In the genomic region with DNA sequence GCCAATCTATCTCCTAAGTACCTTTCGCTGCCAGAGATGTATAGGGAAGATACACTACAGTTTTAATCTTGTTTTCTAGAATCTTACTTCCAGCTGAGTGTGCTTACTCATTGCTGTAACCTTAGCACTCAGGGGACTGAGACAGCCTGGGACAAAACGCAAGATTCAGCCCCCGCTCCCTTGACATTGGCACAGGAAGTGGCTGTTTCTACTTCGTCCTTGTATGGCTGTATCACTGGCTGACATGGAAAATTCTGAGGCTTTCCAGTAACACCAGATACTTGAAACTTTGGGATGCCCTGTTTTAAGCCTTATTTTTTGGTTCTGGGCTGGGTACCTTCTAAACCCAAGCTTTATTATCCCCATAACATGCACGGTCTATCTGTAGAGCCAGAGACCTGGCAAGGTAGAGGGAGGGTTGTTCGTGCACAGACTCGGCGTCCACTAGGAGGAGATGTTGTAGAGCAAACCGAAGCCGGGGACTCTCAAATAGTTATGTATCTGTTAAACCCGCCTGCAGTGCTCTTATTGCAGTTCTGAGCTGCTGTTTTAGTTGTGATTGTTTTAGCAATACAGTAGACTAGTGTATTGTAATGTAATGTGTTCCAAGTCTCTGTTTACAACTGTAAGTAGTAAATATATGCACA, we compare ENCODE assay signal across 8 mouse cellular contexts. TPM values are rescaled to one million over a fixed set of nuclear protein-coding genes. Genes with fewer than 3 reads are reported as not detected.
A peak's percentile ranks its signal among the peaks of the same experiment; 100 is the strongest.
DNase-seq lines count a peak whose midpoint lies in the region; ATAC-seq and TF ChIP-seq lines count a peak whose summit lies in the region.

No protein-coding gene starts in this region.

- no peaks in the 10 kb centered on the region for H3K4me1 ChIP-seq in embryonic fibroblast, embryonic 13.5 days (ENCODE audit: control insufficient read depth, insufficient read depth, low read length)
- no peaks in the 10 kb centered on the region for H3K4me1 ChIP-seq in hindbrain, embryonic 13.5 days (replicated peaks)

- H3K36me3 ChIP-seq in hindbrain, embryonic 13.5 days, result peaks cover 33% of the 10 kb centered on the region

- WGBS in hindbrain, embryonic 13.5 days, result 65% methylated on average over 11 of the region's 11 CpGs

- H3K27ac ChIP-seq in gastrocnemius, adult 2 months, result no peak overlapping the region
- no peak overlapping the region for H3K27ac ChIP-seq in embryonic fibroblast, embryonic 13.5 days (ENCODE audit: insufficient read depth, low read length)
- H3K27ac ChIP-seq in hindbrain, embryonic 13.5 days, result no peak overlapping the region
- H3K27ac ChIP-seq in layer of hippocampus, adult 2 months, result no peak overlapping the region

- TF ChIP-seq CTCF in gastrocnemius, adult 2 months (IDR thresholded peaks at IDR 0.05), result peak; percentile 68
- TF ChIP-seq CTCF in embryonic fibroblast, embryonic 13.5 days (IDR thresholded peaks at IDR 0.05; ENCODE audit: borderline replicate concordance, insufficient read depth, low read length), result peak; percentile 76; the same call in 1 of the 2 replicates
- TF ChIP-seq CTCF in layer of hippocampus, adult 2 months (conservative IDR thresholded peaks at IDR 0.05), result peak; percentile 89

- ATAC-seq in activated CD4-positive, CD25-positive, alpha-beta regulatory T cell, adult 4 months, result peak; percentile 87
- 0 out of 2 replicates have a peak, but pooled peaks have one; percentile 59 for ATAC-seq in hindbrain, embryonic 13.5 days (ENCODE audit: low FRiP score)

- no peak overlapping the region for H3K4me2 ChIP-seq in hindbrain, embryonic 13.5 days

- no peaks in the 10 kb centered on the region for H3K27me3 ChIP-seq in hindbrain, embryonic 13.5 days

- intact Hi-C loops in gastrocnemius, adult 2 months (cut with DNase I), result loop anchor here (5.0 kb wide), 1 partner anchor 136 kb away; no protein-coding TSS in a partner anchor

- H3K4me3 ChIP-seq in gastrocnemius, adult 2 months, result no peak overlapping the region
- no peak overlapping the region for H3K4me3 ChIP-seq in embryonic fibroblast, embryonic 13.5 days (ENCODE audit: insufficient read depth, low read length)
- no peak overlapping the region for H3K4me3 ChIP-seq in hindbrain, embryonic 13.5 days
- H3K4me3 ChIP-seq in layer of hippocampus, adult 2 months, result no peak overlapping the region

- TF ChIP-seq POLR2A in embryonic fibroblast, embryonic 13.5 days (IDR thresholded peaks at IDR 0.05; ENCODE audit: low read depth, low read length), result no peak

- no peaks in the 10 kb centered on the region for H3K9me3 ChIP-seq in hindbrain, embryonic 13.5 days

- H3K9ac ChIP-seq in hindbrain, embryonic 13.5 days, result no peak overlapping the region

- peak; percentile 45 for DNase-seq in gastrocnemius, adult 2 months
- DNase-seq in gastrocnemius, postnatal 25 days, result no peak
- DNase-seq in layer of hippocampus, adult 2 months (ENCODE audit: low spot score in 2 of 2), result peak; percentile 64 to 67
- DNase-seq in lung, postnatal 25 days (ENCODE audit: low spot score), result peak; percentile 55
- DNase-seq in skeletal muscle tissue, adult 2 months (ENCODE audit: low read depth, low spot score), result peak; percentile 10

RNA-seq across cellular contexts. Expression of a gene that starts 23.0 kb away (rescaled TPM):
- total RNA-seq in gastrocnemius, adult 2 months (2021), result under 1 TPM; 0.08 to 0.18 TPM
- total RNA-seq in gastrocnemius, postnatal 25 days (2021), result under 1 TPM; 0.36 to 0.78 TPM
- under 1 TPM in 1 of 2 experiments, not detected in 1; 0.15 TPM for polyA plus RNA-seq in activated CD4-positive, CD25-positive, alpha-beta regulatory T cell, adult 4 months (2017; shearing (Covaris generic))
- polyA plus RNA-seq in embryonic fibroblast, embryonic 13.5 days (2011; ENCODE audit: insufficient read length, low read depth, missing spikeins), result 1.2 and 1.5 TPM in 2 replicates
- polyA plus RNA-seq in hindbrain, embryonic 13.5 days (2015; fragmentation: Nextera tagmentation; extraction: Ambion mirVana), result 1.9 and 2.4 TPM in 2 replicates
- total RNA-seq in layer of hippocampus, adult 2 months (2021), result 1 to 10 TPM; 5.1 to 5.8 TPM

RNA-seq across cellular contexts. Expression of a gene that starts 32.7 kb away (rescaled TPM):
- total RNA-seq in gastrocnemius, adult 2 months (2021), result 1 to 10 TPM; 5.4 to 6.0 TPM
- 1 to 10 TPM; 5.9 to 7.3 TPM for total RNA-seq in gastrocnemius, postnatal 25 days (2021)
- 10 to 100 TPM in 1 of 2 experiments, 1 to 10 TPM in 1; 8.3 to 10.7 TPM for polyA plus RNA-seq in activated CD4-positive, CD25-positive, alpha-beta regulatory T cell, adult 4 months (2017; shearing (Covaris generic))
- polyA plus RNA-seq in embryonic fibroblast, embryonic 13.5 days (2011; ENCODE audit: insufficient read length, low read depth, missing spikeins), result 5.5 and 8.4 TPM in 2 replicates
- 24.8 and 26.7 TPM in 2 replicates for polyA plus RNA-seq in hindbrain, embryonic 13.5 days (2015; fragmentation: Nextera tagmentation; extraction: Ambion mirVana)
- total RNA-seq in layer of hippocampus, adult 2 months (2021), result 10 to 100 TPM; 17.1 to 18.3 TPM

RNA-seq across cellular contexts. Expression of a gene that starts 32.8 kb away (rescaled TPM):
- 10 to 100 TPM; 13.4 to 20.2 TPM for total RNA-seq in gastrocnemius, adult 2 months (2021)
- total RNA-seq in gastrocnemius, postnatal 25 days (2021), result 10 to 100 TPM; 12.6 to 13.6 TPM
- polyA plus RNA-seq in activated CD4-positive, CD25-positive, alpha-beta regulatory T cell, adult 4 months (2017; shearing (Covaris generic)), result 10 to 100 TPM; 36.9 to 39.8 TPM
- polyA plus RNA-seq in embryonic fibroblast, embryonic 13.5 days (2011; ENCODE audit: insufficient read length, low read depth, missing spikeins), result 49.5 and 52.6 TPM in 2 replicates
- polyA plus RNA-seq in hindbrain, embryonic 13.5 days (2015; fragmentation: Nextera tagmentation; extraction: Ambion mirVana), result 77.6 and 88.2 TPM in 2 replicates
- 10 to 100 TPM; 21.5 to 24.2 TPM for total RNA-seq in layer of hippocampus, adult 2 months (2021)
